Mouse (Mus musculus) embryonic facial prominence, embryonic 11.5 days (tissue): ENCODE measurements around the gene Gli1. TPM values are rescaled to one million over a fixed set of nuclear protein-coding genes. Genes with fewer than 3 reads are reported as not detected.

Source experiments
- ATAC-seq: fragments of 200-750 bp; cut with Nextera tagmentation; replicated peaks from 2 replicates; pipeline ENCODE4 v1.8.0; 2017; ENCODE audit warnings: low read depth; ENCODE audit not compliant: insufficient number of reproducible peaks, low FRiP score, low TSS enrichment
- DNase-seq: peaks from one replicate; pipeline ENCODE4 v3.0.0-alpha.2; 2015; ENCODE audit warnings: low spot score
- H3K27ac ChIP-seq: fragments of 300-500 bp; sonication (generic); replicated peaks from 2 replicates; pipeline ENCODE4 v1.5.1; 2014; ENCODE audit warnings: mild to moderate bottlenecking, low read depth, low read length, control low read depth
- H3K27me3 ChIP-seq: fragments of 300-500 bp; sonication (generic); 2 replicates; pipeline ENCODE4 v1.6.1; 2014; ENCODE audit warnings: mild to moderate bottlenecking, low read length, moderate library complexity, mixed read lengths; ENCODE audit not compliant: control insufficient read depth, insufficient read depth
- H3K36me3 ChIP-seq: fragments of 300-500 bp; sonication (generic); replicated peaks from 2 replicates; pipeline ENCODE4 v1.6.1; 2014; ENCODE audit warnings: low read depth, mild to moderate bottlenecking, low read length, moderate library complexity, mixed read lengths; ENCODE audit not compliant: control insufficient read depth, insufficient read depth
- H3K4me1 ChIP-seq: fragments of 300-500 bp; sonication (generic); 2 replicates; pipeline ENCODE4 v1.6.1; 2014; ENCODE audit warnings: low read length, mixed read lengths; ENCODE audit not compliant: control insufficient read depth, insufficient read depth
- H3K4me2 ChIP-seq: fragments of 300-500 bp; sonication (generic); 2 replicates; pipeline ENCODE4 v1.6.1; 2014; ENCODE audit warnings: low read depth, mild to moderate bottlenecking, control low read depth, low read length, moderate library complexity
- H3K4me3 ChIP-seq: fragments of 300-500 bp; sonication (generic); 2 replicates; pipeline ENCODE4 v1.5.1; 2014; ENCODE audit warnings: low read depth, low read length, control low read depth
- H3K9ac ChIP-seq: fragments of 300-500 bp; sonication (generic); replicated peaks from 2 replicates; pipeline ENCODE4 v1.6.1; 2014; ENCODE audit warnings: mild to moderate bottlenecking, control low read depth, low read length
- H3K9me3 ChIP-seq: fragments of 300-500 bp; sonication (generic); replicated peaks from 2 replicates; pipeline ENCODE4 v1.6.1; 2016; ENCODE audit warnings: mild to moderate bottlenecking, low read length, inconsistent platforms, mixed read lengths; ENCODE audit not compliant: control insufficient read depth
- WGBS: fragments of 180-500 bp; shearing (Covaris S2); extraction: QIAGEN DNeasy Blood & Tissue Kit; methylation state at CpG from one replicate; pipeline ENCODE4 v1.1.7; 2014; 5-methylcytosine and 5-hydroxymethylcytosine counted together
- polyA plus RNA-seq: library from polyadenylated mRNA; unstranded; fragments of >200 nt; fragmentation: Nextera tagmentation; extraction: Ambion mirVana; gene quantifications from 2 replicates; pipeline ENCODE4 v1.2.1, GENCODE M21; 2014

The Gli1 gene
- polyA plus RNA-seq, 1 experiment from 2014 or later, result 7.1 TPM

DNA sequence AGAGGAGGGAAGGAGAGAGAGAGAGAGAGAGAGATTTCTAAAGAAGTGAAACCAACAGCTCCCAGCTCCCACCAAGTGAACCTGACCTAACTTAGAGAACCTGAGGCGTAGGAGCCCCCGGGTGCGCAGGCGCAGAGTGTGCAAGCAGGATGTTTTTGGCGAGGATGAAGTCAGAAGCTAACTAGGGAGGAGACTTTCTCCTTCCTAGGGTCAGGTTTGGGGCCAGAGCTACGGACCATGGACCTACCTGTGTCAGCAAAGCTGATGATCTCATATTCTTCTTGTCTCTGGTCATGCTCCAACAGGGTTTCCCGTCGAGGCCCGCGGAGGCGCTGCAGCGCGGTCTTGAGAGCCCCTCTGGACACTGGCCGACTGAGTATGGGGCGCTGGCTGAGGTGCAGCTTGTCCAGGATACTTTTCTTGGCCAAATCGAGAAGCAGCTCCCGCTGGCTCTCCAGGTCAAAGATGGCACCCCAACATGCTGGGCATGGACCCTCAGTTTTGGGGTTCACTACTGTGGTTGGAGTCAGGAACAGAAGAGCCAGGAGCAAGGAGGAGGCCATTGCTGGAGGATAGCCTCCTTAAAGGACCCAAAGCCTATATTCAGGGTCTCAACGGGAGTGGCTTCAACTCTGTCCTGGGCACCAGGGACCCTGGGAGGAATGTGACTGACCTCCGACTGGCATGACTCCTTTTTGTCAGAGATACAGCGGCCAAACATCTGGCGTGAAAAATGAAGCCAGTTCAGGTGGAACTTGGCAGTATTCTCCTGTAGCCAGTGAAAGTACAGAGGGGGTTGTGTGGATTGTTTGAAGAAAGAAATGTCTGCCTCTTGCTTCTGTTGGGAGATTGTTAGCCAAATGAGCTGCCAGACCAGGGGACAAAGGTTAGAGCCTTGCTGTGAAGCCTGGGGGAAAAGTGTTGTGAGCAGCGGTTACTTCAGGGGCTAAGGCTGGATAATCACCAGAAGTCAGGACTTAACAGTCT is 28.4 kb upstream of the Gli1 start, which contains the start of gene Inhbc:
Inhbc (minus strand) TSS at position 598 of the 987 bp plus-strand sequence.
- Histone ChIP-seq H3K27ac (no peak within 1 kb of the TSS), H3K9me3 (no peaks in the 10 kb centered on the region), H3K4me1 (no peaks in the 10 kb centered on the region), H3K9ac (no peak within 1 kb of the TSS), H3K4me3 (no peak within 1 kb of the TSS), H3K36me3 (no peaks in the 10 kb centered on the region), H3K4me2 (no peak within 1 kb of the TSS), H3K27me3 (no peaks in the 10 kb centered on the region)
- DNase-seq, result no peak
- no peak for ATAC-seq
- WGBS, result 77% methylated on average over 22 of the region's 22 CpGs

DNA sequence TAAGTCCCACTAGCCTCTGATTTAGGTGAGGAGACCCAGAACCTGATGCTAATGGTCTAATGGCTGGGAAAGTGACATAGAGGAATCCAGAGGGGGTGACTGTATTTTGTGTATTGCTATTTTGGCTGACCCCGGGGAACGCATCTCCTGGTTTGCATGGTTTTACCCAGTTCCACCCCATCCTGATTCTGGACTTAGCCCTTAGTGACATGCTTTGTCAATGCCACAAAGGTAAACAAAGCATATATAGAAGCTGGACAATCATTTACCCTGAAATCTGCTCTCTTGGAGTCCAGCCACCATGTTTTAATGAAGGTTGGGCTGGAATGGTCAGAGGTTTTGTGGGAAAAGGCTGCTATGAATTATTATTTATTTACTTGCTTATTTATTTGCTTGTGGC is 26.5 kb upstream of the Gli1 start:
- ATAC-seq (no peak), DNase-seq (no peak)
- no peaks in the 10 kb centered on the region for H3K27me3 ChIP-seq
- H3K9me3 ChIP-seq, result no peaks in the 10 kb centered on the region
- no peak overlapping the region for H3K27ac ChIP-seq
- H3K36me3 ChIP-seq, result no peaks in the 10 kb centered on the region
- H3K4me3 ChIP-seq, result no peak overlapping the region
- H3K4me1 ChIP-seq, result no peaks in the 10 kb centered on the region
- H3K9ac ChIP-seq, result no peak overlapping the region
- H3K4me2 ChIP-seq, result no peak overlapping the region
- 86% methylated on average over 2 of the region's 2 CpGs for WGBS

GRCm38 (mm10) chr10:127367116-127367515 is 25.3 kb upstream of the Gli1 start:
- DNase-seq, result no peak
- Histone ChIP-seq H3K27ac (no peak overlapping the region), H3K4me3 (no peak overlapping the region), H3K4me1 (no peaks in the 10 kb centered on the region), H3K36me3 (no peaks in the 10 kb centered on the region), H3K27me3 (no peaks in the 10 kb centered on the region), H3K9ac (no peak overlapping the region), H3K9me3 (no peaks in the 10 kb centered on the region), H3K4me2 (no peak overlapping the region)
- no peak for ATAC-seq
- 66% methylated on average over 5 of the region's 5 CpGs for WGBS

- no peak overlapping the region for H3K4me3 ChIP-seq
- 78% methylated on average over 3 of the region's 3 CpGs for WGBS
- H3K27me3 ChIP-seq, result no peaks in the 10 kb centered on the region
- H3K9ac ChIP-seq, result no peak overlapping the region
- no peak for DNase-seq
- H3K4me2 ChIP-seq, result no peak overlapping the region
- no peaks in the 10 kb centered on the region for H3K36me3 ChIP-seq
- H3K4me1 ChIP-seq, result no peaks in the 10 kb centered on the region
- H3K27ac ChIP-seq, result no peak overlapping the region
- H3K9me3 ChIP-seq, result no peaks in the 10 kb centered on the region
- no peak for ATAC-seq
These were observed 18.9 kb upstream of the Gli1 start for GRCm38 (mm10) chr10:127360714-127361113.

GRCm38 (mm10) chr10:127355336-127355735 is 13.6 kb upstream of the Gli1 start:
- no peak overlapping the region for H3K4me2 ChIP-seq
- DNase-seq (no peak), ATAC-seq (no peak)

DNA sequence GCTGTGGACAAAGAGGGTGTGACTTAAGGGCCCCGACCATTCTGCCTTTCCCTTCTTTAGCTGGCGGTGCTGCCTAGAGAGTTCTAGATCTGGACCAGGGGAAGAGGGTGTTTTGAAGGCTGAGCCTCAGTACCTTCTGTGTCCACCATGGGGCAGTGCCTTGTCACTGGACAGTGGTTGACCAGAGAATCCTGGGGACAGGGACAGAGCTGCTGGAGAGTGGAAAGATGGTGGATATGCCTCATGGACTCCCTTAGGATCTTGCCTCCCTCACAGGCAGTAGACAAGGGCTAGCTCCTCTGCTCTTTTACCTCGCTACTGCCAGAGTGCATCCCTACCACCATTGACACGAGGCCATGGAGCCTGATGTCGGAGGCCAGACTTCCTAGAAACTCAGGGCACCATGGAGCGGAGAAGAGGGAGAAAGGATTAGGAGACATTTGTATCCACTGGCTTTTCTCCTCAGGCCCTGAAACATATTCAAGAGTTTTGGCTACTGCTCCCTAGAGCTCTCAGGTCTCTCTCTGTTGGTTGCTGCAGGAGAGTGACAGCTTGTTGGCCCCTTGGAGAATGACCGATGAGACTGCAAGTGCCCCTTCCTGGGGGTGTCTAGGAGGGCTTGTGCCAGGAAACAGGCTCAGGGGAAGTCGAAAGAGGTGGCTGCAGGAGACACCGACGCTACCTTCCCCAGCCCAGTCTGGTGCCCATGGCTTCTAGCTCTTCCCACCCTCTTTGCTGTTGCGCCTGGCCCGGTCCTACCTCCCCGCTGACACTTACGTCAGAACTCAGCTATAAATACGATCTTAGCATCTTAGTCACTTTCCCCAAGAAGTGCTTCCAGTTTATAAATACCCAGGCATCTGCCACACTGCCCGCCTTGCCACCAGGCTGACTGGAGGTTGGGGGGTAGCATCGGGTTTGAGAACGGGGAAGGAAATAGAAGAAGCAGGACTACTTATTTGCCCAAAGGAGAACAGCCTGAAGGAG is 12.4 kb upstream of the Gli1 start, which contains the start of gene Inhbe:
Inhbe (minus strand) TSS at position 503 of the 987 bp plus-strand sequence.
- WGBS, result 83% methylated on average over 18 of the region's 18 CpGs
- Histone ChIP-seq H3K4me2 (no peak within 1 kb of the TSS), H3K36me3 (no peaks in the 10 kb centered on the region), H3K4me3 (no peak within 1 kb of the TSS), H3K27ac (no peak within 1 kb of the TSS), H3K4me1 (no peaks in the 10 kb centered on the region), H3K27me3 (no peaks in the 10 kb centered on the region), H3K9ac (no peak within 1 kb of the TSS), H3K9me3 (no peaks in the 10 kb centered on the region)
- DNase-seq, result no peak
- ATAC-seq, result no peak

More at GRCm38 (mm10) chr10:127355336-127355735, 13.6 kb upstream of the Gli1 start:
- 43% methylated on average over 10 of the region's 10 CpGs for WGBS
- Histone ChIP-seq H3K36me3 (no peaks in the 10 kb centered on the region), H3K27ac (no peak overlapping the region), H3K9me3 (no peaks in the 10 kb centered on the region), H3K9ac (no peak overlapping the region), H3K4me3 (no peak overlapping the region), H3K27me3 (no peaks in the 10 kb centered on the region), H3K4me1 (no peaks in the 10 kb centered on the region)

DNA sequence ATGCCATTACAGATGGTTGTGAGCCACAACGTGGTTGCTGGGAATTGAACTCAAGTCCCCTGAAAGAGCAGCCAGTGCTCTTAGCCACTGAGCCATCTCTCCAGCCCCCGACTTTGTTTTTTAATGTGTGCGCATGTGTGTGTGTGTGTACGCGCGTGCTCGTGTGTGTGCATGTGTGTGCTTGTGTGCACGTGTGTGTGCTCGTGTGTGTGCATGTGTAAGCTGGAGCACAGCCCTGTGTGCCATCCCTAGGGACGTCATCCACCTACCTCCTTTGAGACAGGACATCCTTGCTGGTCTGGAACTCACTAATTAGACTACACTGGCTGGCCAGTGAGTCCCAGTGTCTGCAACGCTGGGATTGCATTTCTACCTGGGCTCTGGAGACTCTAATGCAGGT is 11.0 kb upstream of the Gli1 start:
- no peak for DNase-seq
- WGBS, result 90% methylated on average over 11 of the region's 11 CpGs
- no peaks in the 10 kb centered on the region for H3K9me3 ChIP-seq

More for the DNA sequence above, 11.0 kb upstream of the Gli1 start:
- H3K4me3 ChIP-seq, result no peak overlapping the region
- no peak overlapping the region for H3K9ac ChIP-seq
- H3K27me3 ChIP-seq, result no peaks in the 10 kb centered on the region
- no peaks in the 10 kb centered on the region for H3K36me3 ChIP-seq
- no peak overlapping the region for H3K27ac ChIP-seq
- H3K4me1 ChIP-seq, result no peaks in the 10 kb centered on the region
- no peak overlapping the region for H3K4me2 ChIP-seq
- no peak for ATAC-seq
